Mouse (Mus musculus) cortical plate, adult 2 months (tissue): Measurements from ENCODE around the gene Syf2.

Experiments used
- CTCF ChIP-seq: fragments of 200-500 bp; IDR thresholded peaks from 2 replicates; pipeline ENCODE4 v1.5.1; 2011; ENCODE audit warnings: mild to moderate bottlenecking, control low read depth, low read length; ENCODE audit not compliant: insufficient read depth; ENCODE audit errors: extremely low read depth
- POLR2A ChIP-seq: fragments of 200-500 bp; IDR thresholded peaks from 2 replicates; pipeline ENCODE4 v1.6.1; 2011; ENCODE audit warnings: mild to moderate bottlenecking, low read length, control low read depth; ENCODE audit not compliant: insufficient read depth; ENCODE audit errors: extremely low read depth

GRCm38 (mm10) chr4:134917194-134917593, 13.5 kb upstream of the Syf2 start:
- TF ChIP-seq CTCF (no peak), POLR2A (no peak)
